Comparison of ENCODE assay signal across 13 mouse cellular contexts in genomic region chr12:84962606-84963005, GRCm38 (mm10). TPM values are rescaled to one million over a fixed set of nuclear protein-coding genes. Genes with fewer than 3 reads are reported as not detected.
DNase-seq lines count a peak whose midpoint lies in the region; ATAC-seq and TF ChIP-seq lines count a peak whose summit lies in the region.
"Had no signal": no experiment of that assay in that cellular context is flagged by ENCODE, and none has a peak within 500 bp of the region (broad histone marks: within the 10 kb centered on the region; RNA-seq: fewer than 3 reads in every experiment).

No protein-coding gene starts in this region.

- peak overlapping the region; percentile 84 for H3K27ac ChIP-seq in MEL (ENCODE audit: control insufficient read depth, low read depth, low read length)
- peak overlapping the region; percentile 68 for H3K27ac ChIP-seq in heart, embryonic 15.5 days
- peak overlapping the region; percentile 80 for H3K27ac ChIP-seq in liver, postnatal 0 days (ENCODE audit: low read depth)
- no peak overlapping the region for H3K27ac ChIP-seq in hindbrain, postnatal 0 days
- no peak overlapping the region for H3K27ac ChIP-seq in forebrain, embryonic 13.5 days
- H3K27ac ChIP-seq in midbrain, embryonic 16.5 days (ENCODE audit: low read length) = no peak overlapping the region
- H3K27ac ChIP-seq: forebrain, embryonic 15.5 days; limb, embryonic 13.5 days had no signal

- peaks cover 30 to 31% of the 10 kb centered on the region in 2 experiments for H3K4me1 ChIP-seq in MEL (ENCODE audit: control insufficient read depth in 1 of 2, insufficient read depth in 2 of 2, low read length in 2 of 2)
- peaks cover 14% of the 10 kb centered on the region for H3K4me1 ChIP-seq in heart, embryonic 15.5 days (replicated peaks)
- peaks cover 4% of the 10 kb centered on the region for H3K4me1 ChIP-seq in liver, postnatal 0 days (ENCODE audit: insufficient read depth)
- no peaks in the 10 kb centered on the region for H3K4me1 ChIP-seq in hindbrain, postnatal 0 days (ENCODE audit: insufficient read depth, low read length)
- H3K4me1 ChIP-seq in forebrain, embryonic 13.5 days = 0 out of 2 replicates have a peak, but pooled peaks cover 2% of the 10 kb centered on the region
- peaks cover 2% of the 10 kb centered on the region; the same call in 1 of the 2 replicates for H3K4me1 ChIP-seq in midbrain, embryonic 16.5 days (ENCODE audit: control insufficient read depth, insufficient read depth, low read length)
- H3K4me1 ChIP-seq: limb, embryonic 13.5 days had no signal

- peak; percentile 1 for DNase-seq in embryo, embryonic 11 days
- no peak for DNase-seq in embryo, embryonic 9.5 days (ENCODE audit: extremely low spot score)
- DNase-seq in MEL (ENCODE audit: low read depth, low spot score) = peak; percentile 82
- peak; percentile 62 for DNase-seq in liver, postnatal 0 days
- no peak for DNase-seq in hindbrain, postnatal 0 days (ENCODE audit: low spot score)
- DNase-seq: kidney, postnatal 14 days; lung, postnatal 4 days; thymus, postnatal 25 days had no signal

- peak overlapping the region; percentile 58 for H3K9ac ChIP-seq in MEL (ENCODE audit: control insufficient read depth, low read depth, low read length, poor library complexity, severe bottlenecking)
- no peak overlapping the region for H3K9ac ChIP-seq in heart, embryonic 15.5 days
- H3K9ac ChIP-seq in liver, postnatal 0 days (replicated peaks) = peak overlapping the region; percentile 27; the same call in 1 of the 2 replicates
- no peak overlapping the region for H3K9ac ChIP-seq in hindbrain, postnatal 0 days (replicated peaks; ENCODE audit: low read length)
- no peak overlapping the region for H3K9ac ChIP-seq in forebrain, embryonic 13.5 days
- no peak overlapping the region for H3K9ac ChIP-seq in midbrain, embryonic 16.5 days (ENCODE audit: low read depth, low read length)
- H3K9ac ChIP-seq: forebrain, embryonic 15.5 days; limb, embryonic 13.5 days had no signal

- peak; percentile 79 to 86 for TF ChIP-seq EP300 in MEL (IDR thresholded peaks at IDR 0.05; ENCODE audit: low read depth in 1 of 2, low read length in 2 of 2)
- TF ChIP-seq EP300 in liver, postnatal 0 days (IDR thresholded peaks at IDR 0.05; ENCODE audit: low read depth) = peak; percentile 78

- no peak for TF ChIP-seq RAD21 in MEL (IDR thresholded peaks at IDR 0.05; ENCODE audit: low read depth, low read length)

- ATAC-seq in heart, embryonic 15.5 days (replicated peaks; ENCODE audit: insufficient number of reproducible peaks, insufficient read depth, low FRiP score, low read depth) = peak; percentile 72
- ATAC-seq in liver, postnatal 0 days = peak; percentile 97
- ATAC-seq in hindbrain, postnatal 0 days = no peak
- ATAC-seq in forebrain, embryonic 13.5 days = no peak
- no peak for ATAC-seq in midbrain, embryonic 16.5 days
- ATAC-seq: forebrain, embryonic 15.5 days had no signal

- TF ChIP-seq POLR2A in MEL (IDR thresholded peaks at IDR 0.05; ENCODE audit: control insufficient read depth in 1 of 2, insufficient read depth in 1 of 2, low read depth in 1 of 2, low read length in 2 of 2, poor library complexity in 1 of 2) = no peak

- H3K27me3 ChIP-seq in MEL (ENCODE audit: control insufficient read depth in 1 of 2, insufficient read depth in 2 of 2, low read length in 2 of 2) = no peaks in the 10 kb centered on the region
- H3K27me3 ChIP-seq in heart, embryonic 15.5 days = no peaks in the 10 kb centered on the region
- H3K27me3 ChIP-seq in liver, postnatal 0 days (ENCODE audit: insufficient read depth, low read length) = no peaks in the 10 kb centered on the region
- no peaks in the 10 kb centered on the region for H3K27me3 ChIP-seq in hindbrain, postnatal 0 days (ENCODE audit: insufficient read depth, low read length)
- H3K27me3 ChIP-seq in forebrain, embryonic 13.5 days = no peaks in the 10 kb centered on the region
- no peaks in the 10 kb centered on the region for H3K27me3 ChIP-seq in midbrain, embryonic 16.5 days (ENCODE audit: control insufficient read depth, insufficient read depth, low read depth, low read length)
- H3K27me3 ChIP-seq: forebrain, embryonic 15.5 days; limb, embryonic 13.5 days had no signal

- 49% methylated on average over 7 of the region's 7 CpGs for WGBS in heart, embryonic 15.5 days
- 49% methylated on average over 7 of the region's 7 CpGs for WGBS in liver, postnatal 0 days (ENCODE audit: insufficient replicate concordance)
- 80% methylated on average over 7 of the region's 7 CpGs for WGBS in hindbrain, postnatal 0 days
- 82% methylated on average over 7 of the region's 7 CpGs for WGBS in forebrain, embryonic 13.5 days
- WGBS in midbrain, embryonic 16.5 days = 86% methylated on average over 7 of the region's 7 CpGs

- H3K4me3 ChIP-seq in MEL (ENCODE audit: control insufficient read depth in 1 of 2, insufficient read depth in 1 of 2, low read depth in 2 of 2, low read length in 2 of 2) = peak overlapping the region; percentile 23 to 37
- H3K4me3 ChIP-seq in heart, embryonic 15.5 days = no peak overlapping the region
- H3K4me3 ChIP-seq in liver, postnatal 0 days (ENCODE audit: low read depth, low read length) = 0 out of 2 replicates have a peak overlapping the region, but pooled peaks have one; percentile 6
- no peak overlapping the region for H3K4me3 ChIP-seq in hindbrain, postnatal 0 days (ENCODE audit: low read length)
- no peak overlapping the region for H3K4me3 ChIP-seq in forebrain, embryonic 13.5 days
- no peak overlapping the region for H3K4me3 ChIP-seq in midbrain, embryonic 16.5 days (ENCODE audit: low read depth, low read length)
- H3K4me3 ChIP-seq: forebrain, embryonic 15.5 days; limb, embryonic 13.5 days had no signal

- peak overlapping the region; percentile 25 for H3K4me2 ChIP-seq in heart, embryonic 15.5 days
- H3K4me2 ChIP-seq in liver, postnatal 0 days (ENCODE audit: low read depth, low read length) = peak overlapping the region; percentile 59
- no peak overlapping the region for H3K4me2 ChIP-seq in hindbrain, postnatal 0 days (ENCODE audit: low read depth, low read length)
- no peak overlapping the region for H3K4me2 ChIP-seq in forebrain, embryonic 13.5 days
- H3K4me2 ChIP-seq in midbrain, embryonic 16.5 days (ENCODE audit: low read length) = no peak overlapping the region
- H3K4me2 ChIP-seq: forebrain, embryonic 15.5 days; limb, embryonic 13.5 days had no signal

- no peak for TF ChIP-seq CTCF in MEL (IDR thresholded peaks at IDR 0.05 in 2 of 3, conservative IDR thresholded peaks at IDR 0.05 in 1 of 3; ENCODE audit: control insufficient read depth in 1 of 3, insufficient read depth in 1 of 3, low read depth in 2 of 3, low read length in 3 of 3, poor library complexity in 1 of 3, severe bottlenecking in 1 of 3)
- TF ChIP-seq CTCF in liver, postnatal 0 days (IDR thresholded peaks at IDR 0.05; ENCODE audit: low read depth) = no peak
- TF ChIP-seq CTCF in hindbrain, postnatal 0 days (IDR thresholded peaks at IDR 0.05; ENCODE audit: low read depth) = no peak

- no peaks in the 10 kb centered on the region for H3K9me3 ChIP-seq in MEL (replicated peaks; ENCODE audit: insufficient read depth, low read length)
- no peaks in the 10 kb centered on the region for H3K9me3 ChIP-seq in heart, embryonic 15.5 days (replicated peaks)
- no peaks in the 10 kb centered on the region for H3K9me3 ChIP-seq in liver, postnatal 0 days (ENCODE audit: low read length)
- no peaks in the 10 kb centered on the region for H3K9me3 ChIP-seq in hindbrain, postnatal 0 days (ENCODE audit: low read length)
- no peaks in the 10 kb centered on the region for H3K9me3 ChIP-seq in forebrain, embryonic 13.5 days (replicated peaks)
- no peaks in the 10 kb centered on the region for H3K9me3 ChIP-seq in midbrain, embryonic 16.5 days (replicated peaks; ENCODE audit: control insufficient read depth, low read length, poor library complexity, severe bottlenecking)
- H3K9me3 ChIP-seq: forebrain, embryonic 15.5 days; limb, embryonic 13.5 days had no signal

- peaks cover 15% of the 10 kb centered on the region for H3K79me2 ChIP-seq in MEL (ENCODE audit: control insufficient read depth, insufficient read depth, low read length, poor library complexity)

- H3K36me3 ChIP-seq in MEL (ENCODE audit: control insufficient read depth in 1 of 2, insufficient read depth in 2 of 2, low read length in 2 of 2) = peaks cover 4 to 45% of the 10 kb centered on the region in 2 experiments; a peak in 3 of 4 replicates
- no peaks in the 10 kb centered on the region; the same call in 1 of the 2 replicates for H3K36me3 ChIP-seq in heart, embryonic 15.5 days
- peaks cover 26% of the 10 kb centered on the region for H3K36me3 ChIP-seq in liver, postnatal 0 days (replicated peaks; ENCODE audit: insufficient read depth, low read length)
- H3K36me3 ChIP-seq in hindbrain, postnatal 0 days (ENCODE audit: insufficient read depth, low read length) = no peaks in the 10 kb centered on the region
- H3K36me3 ChIP-seq in forebrain, embryonic 13.5 days (ENCODE audit: poor library complexity, severe bottlenecking) = peaks cover 18% of the 10 kb centered on the region; the same call in 1 of the 2 replicates
- 0 out of 2 replicates have a peak, but pooled peaks cover 2% of the 10 kb centered on the region for H3K36me3 ChIP-seq in midbrain, embryonic 16.5 days (ENCODE audit: control insufficient read depth, insufficient read depth, low read length)

RNA-seq across cellular contexts. Expression of gene Fcf1, which starts 8.1 kb away (rescaled TPM):
- total RNA-seq in MEL (2012; rRNA removed) = 210 and 250 TPM in 2 replicates
- polyA plus RNA-seq in MEL (2012; ENCODE audit: insufficient read depth in 1 of 2, insufficient read length in 2 of 2, low read depth in 1 of 2, low replicate concordance in 2 of 2, missing spikeins in 1 of 2) = 100 to 1,000 TPM in 1 of 2 experiments, not detected in 1; 172 TPM
- polyA plus RNA-seq in heart, embryonic 15.5 days (2015; fragmentation: Nextera tagmentation; extraction: Ambion mirVana) = 87.0 and 88.0 TPM in 2 replicates
- 66.0 and 74.5 TPM in 2 replicates for polyA plus RNA-seq in liver, postnatal 0 days (2015; fragmentation: Nextera tagmentation; extraction: Ambion mirVana)
- total RNA-seq in hindbrain, postnatal 0 days (2014; rRNA removed) = 24.9 and 31.3 TPM in 2 replicates
- polyA plus RNA-seq in hindbrain, postnatal 0 days (2015; fragmentation: Nextera tagmentation; extraction: Ambion mirVana) = 69.7 and 78.5 TPM in 2 replicates
- polyA plus RNA-seq in forebrain, embryonic 13.5 days (2015; fragmentation: Nextera tagmentation; extraction: Ambion mirVana) = 146 and 167 TPM in 2 replicates
- polyA plus RNA-seq in midbrain, embryonic 16.5 days (2015; fragmentation: Nextera tagmentation; extraction: Ambion mirVana) = 75.7 and 82.0 TPM in 2 replicates

RNA-seq across cellular contexts. Expression of gene Arel1, which starts 8.1 kb away (rescaled TPM):
- 37.9 and 45.0 TPM in 2 replicates for total RNA-seq in MEL (2012; rRNA removed)
- 10 to 100 TPM; 37.2 to 82.5 TPM for polyA plus RNA-seq in MEL (2012; ENCODE audit: insufficient read depth in 1 of 2, insufficient read length in 2 of 2, low read depth in 1 of 2, low replicate concordance in 2 of 2, missing spikeins in 1 of 2)
- 10.4 and 12.7 TPM in 2 replicates for polyA plus RNA-seq in heart, embryonic 15.5 days (2015; fragmentation: Nextera tagmentation; extraction: Ambion mirVana)
- 5.2 and 6.9 TPM in 2 replicates for polyA plus RNA-seq in liver, postnatal 0 days (2015; fragmentation: Nextera tagmentation; extraction: Ambion mirVana)
- total RNA-seq in hindbrain, postnatal 0 days (2014; rRNA removed) = 83.7 and 86.6 TPM in 2 replicates
- polyA plus RNA-seq in hindbrain, postnatal 0 days (2015; fragmentation: Nextera tagmentation; extraction: Ambion mirVana) = 27.5 and 27.6 TPM in 2 replicates
- 22.1 and 26.7 TPM in 2 replicates for polyA plus RNA-seq in forebrain, embryonic 13.5 days (2015; fragmentation: Nextera tagmentation; extraction: Ambion mirVana)
- polyA plus RNA-seq in midbrain, embryonic 16.5 days (2015; fragmentation: Nextera tagmentation; extraction: Ambion mirVana) = 37.9 and 38.4 TPM in 2 replicates

RNA-seq across cellular contexts. Expression of gene Ylpm1, which starts 33.5 kb away (rescaled TPM):
- 16.6 and 16.9 TPM in 2 replicates for total RNA-seq in MEL (2012; rRNA removed)
- 10 to 100 TPM; 29.9 to 41.8 TPM for polyA plus RNA-seq in MEL (2012; ENCODE audit: insufficient read depth in 1 of 2, insufficient read length in 2 of 2, low read depth in 1 of 2, low replicate concordance in 2 of 2, missing spikeins in 1 of 2)
- 16.3 and 18.3 TPM in 2 replicates for polyA plus RNA-seq in heart, embryonic 15.5 days (2015; fragmentation: Nextera tagmentation; extraction: Ambion mirVana)
- polyA plus RNA-seq in liver, postnatal 0 days (2015; fragmentation: Nextera tagmentation; extraction: Ambion mirVana) = 5.4 and 6.2 TPM in 2 replicates
- total RNA-seq in hindbrain, postnatal 0 days (2014; rRNA removed) = 30.5 and 35.8 TPM in 2 replicates
- 23.5 and 24.4 TPM in 2 replicates for polyA plus RNA-seq in hindbrain, postnatal 0 days (2015; fragmentation: Nextera tagmentation; extraction: Ambion mirVana)
- polyA plus RNA-seq in forebrain, embryonic 13.5 days (2015; fragmentation: Nextera tagmentation; extraction: Ambion mirVana) = 41.6 and 45.1 TPM in 2 replicates
- 30.3 and 32.1 TPM in 2 replicates for polyA plus RNA-seq in midbrain, embryonic 16.5 days (2015; fragmentation: Nextera tagmentation; extraction: Ambion mirVana)

Comparison
In these comparisons a context has a peak if more than half of its experiments do, and no peak if none do; other contexts are left out.
1. DNase-seq: peak in embryo, embryonic 11 days (single experiment), MEL (single experiment) and liver, postnatal 0 days (single experiment); none in embryo, embryonic 9.5 days (single experiment) and hindbrain, postnatal 0 days (single experiment).
2. H3K27ac ChIP-seq: peak in MEL (single experiment), heart, embryonic 15.5 days (single experiment) and liver, postnatal 0 days (single experiment); none in hindbrain, postnatal 0 days (single experiment), forebrain, embryonic 13.5 days (single experiment) and midbrain, embryonic 16.5 days (single experiment).
3. H3K4me3 ChIP-seq: peak in MEL (2 of 2) and liver, postnatal 0 days (single experiment); none in heart, embryonic 15.5 days (single experiment), hindbrain, postnatal 0 days (single experiment), forebrain, embryonic 13.5 days (single experiment) and midbrain, embryonic 16.5 days (single experiment).
4. H3K9ac ChIP-seq: peak in MEL (single experiment) and liver, postnatal 0 days (single experiment); none in heart, embryonic 15.5 days (single experiment), hindbrain, postnatal 0 days (single experiment), forebrain, embryonic 13.5 days (single experiment) and midbrain, embryonic 16.5 days (single experiment).
5. ATAC-seq: peak in heart, embryonic 15.5 days (single experiment) and liver, postnatal 0 days (single experiment); none in hindbrain, postnatal 0 days (single experiment), forebrain, embryonic 13.5 days (single experiment) and midbrain, embryonic 16.5 days (single experiment).
6. H3K4me2 ChIP-seq: peak in heart, embryonic 15.5 days (single experiment) and liver, postnatal 0 days (single experiment); none in hindbrain, postnatal 0 days (single experiment), forebrain, embryonic 13.5 days (single experiment) and midbrain, embryonic 16.5 days (single experiment).